Mouse (Mus musculus) natural killer cell, adult 2 months (primary cell): ENCODE results near the gene Proca1.
A peak's percentile ranks its signal among the peaks of the same experiment; 100 is the strongest.

ENCODE experiments used
- DNase-seq, 2 experiments: peaks; one replicate each; pipeline ENCODE4 v3.0.0; 2022; ENCODE audit warnings: low spot score in 2 of 2

Proca1 gene

DNA sequence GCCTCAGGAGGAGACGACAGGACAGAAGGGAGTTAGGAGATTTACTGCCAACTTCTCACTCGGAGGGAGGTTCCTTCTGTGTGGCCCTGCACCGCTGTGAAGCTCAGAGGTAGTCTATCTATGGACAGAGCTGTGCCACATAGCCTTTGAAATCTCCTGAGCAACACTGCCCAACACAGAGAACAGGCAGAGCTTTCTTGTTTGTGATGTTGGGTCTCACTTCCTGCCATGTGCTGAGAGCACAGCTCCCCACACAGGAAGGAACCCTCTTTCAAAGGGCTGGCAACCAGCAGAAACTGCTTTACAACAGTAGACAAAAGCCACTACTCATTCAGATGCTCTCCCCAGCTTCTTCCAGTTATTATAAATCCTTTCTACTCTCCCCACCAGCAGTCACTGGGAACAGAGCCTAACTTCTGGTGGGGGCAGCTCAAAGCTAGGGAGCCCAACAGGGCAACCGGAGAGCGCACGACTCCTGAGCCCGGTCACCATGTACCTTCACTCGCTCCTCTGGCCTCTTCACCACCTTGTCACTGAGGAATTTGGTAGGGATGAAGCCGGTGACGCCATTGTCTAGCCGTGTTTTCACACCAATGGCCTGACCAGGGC, 22.6 kb downstream of the Proca1 start:
- DNase-seq = peak; percentile 9 to 12

DNA sequence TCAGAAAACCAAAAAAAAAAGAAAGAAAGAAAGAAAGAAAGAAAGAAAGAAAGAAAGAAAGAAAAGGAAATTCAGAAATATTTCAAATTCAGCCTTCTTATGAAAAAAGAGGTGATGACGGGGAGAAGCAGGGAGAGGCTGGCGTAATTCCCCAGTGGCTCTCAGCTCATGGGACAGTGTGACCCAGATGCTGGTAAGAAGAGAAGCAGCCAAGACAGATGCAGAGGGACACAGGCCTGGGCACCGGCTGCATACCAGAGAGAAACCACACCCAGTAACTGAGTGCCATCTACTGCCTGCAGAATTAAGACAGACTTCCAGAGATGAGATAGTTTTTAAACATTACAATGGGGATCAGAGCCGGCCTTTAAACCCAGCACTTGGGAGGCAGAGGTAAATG, 30.4 kb downstream of the Proca1 start:
- DNase-seq = no peak

DNA sequence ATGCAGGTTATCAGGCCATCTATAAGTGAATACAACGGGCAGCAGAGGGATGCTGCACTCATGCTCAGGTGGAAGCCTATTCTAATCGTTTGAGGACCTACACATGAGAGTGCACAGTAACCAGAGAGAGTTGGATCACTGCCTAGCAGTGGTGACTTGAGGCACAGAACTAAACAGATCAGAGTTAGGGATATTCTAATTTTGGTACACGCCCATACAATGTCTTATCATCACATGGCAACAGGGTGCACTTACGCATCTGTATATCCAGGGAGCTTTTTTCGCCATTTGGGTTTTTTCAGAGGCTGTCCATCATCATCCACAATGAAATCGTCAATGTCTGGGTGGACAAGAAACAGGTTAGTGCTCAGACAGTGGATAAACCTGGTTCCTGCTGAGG, 38.3 kb downstream of the Proca1 start:
- DNase-seq = no peak

DNA sequence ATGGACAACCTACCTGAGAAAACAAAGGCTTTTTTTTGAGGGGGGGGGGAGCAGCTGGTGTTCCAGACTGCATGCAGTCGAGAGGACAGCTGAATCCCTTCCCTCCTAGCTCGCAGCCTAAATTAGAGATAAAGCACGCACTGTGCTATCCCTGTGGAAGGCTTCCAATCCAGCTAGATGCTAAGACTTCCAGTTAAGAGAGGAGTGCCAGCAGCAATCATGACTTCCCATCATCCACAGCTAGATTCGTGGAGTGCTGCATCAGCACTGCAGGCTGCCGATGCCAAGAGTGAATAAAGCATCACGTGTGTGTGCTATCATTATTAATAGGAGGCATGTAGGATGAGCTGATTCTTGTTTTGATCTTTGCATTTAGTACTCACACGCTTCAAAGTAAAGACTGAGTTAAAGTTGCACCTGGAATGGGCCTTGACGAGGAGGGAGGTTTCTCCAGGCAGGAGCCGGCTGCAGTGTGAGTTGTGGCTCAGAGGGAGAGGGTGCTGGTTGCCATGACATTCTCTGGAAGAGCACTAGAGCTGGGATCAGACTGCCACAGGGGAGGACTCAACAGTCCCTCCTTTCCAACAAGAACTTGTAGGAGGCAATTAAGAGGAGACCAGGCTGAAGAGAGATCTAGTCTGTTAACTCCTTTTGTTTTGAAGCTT, 47.1 kb downstream of the Proca1 start:
- DNase-seq = no peak

DNA sequence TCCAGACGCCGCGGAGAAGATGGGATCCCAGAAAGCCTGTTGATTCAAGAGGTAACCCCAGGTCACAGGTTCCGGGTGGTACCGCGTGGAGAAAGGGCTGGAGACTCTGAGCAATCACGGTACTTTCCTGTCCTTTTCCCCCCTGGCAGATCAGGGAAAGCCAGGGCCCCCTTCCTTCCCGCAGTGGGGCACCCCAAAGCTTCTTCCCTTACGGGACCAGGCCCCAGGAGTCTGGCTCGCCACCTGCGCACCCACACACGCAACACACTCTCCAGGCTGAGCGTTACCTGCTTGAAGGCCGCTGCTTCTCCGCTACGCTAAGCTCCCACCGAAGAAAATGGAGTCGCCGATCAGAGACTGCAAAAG, 52.1 kb downstream of the Proca1 start:
- DNase-seq = no peak

DNA sequence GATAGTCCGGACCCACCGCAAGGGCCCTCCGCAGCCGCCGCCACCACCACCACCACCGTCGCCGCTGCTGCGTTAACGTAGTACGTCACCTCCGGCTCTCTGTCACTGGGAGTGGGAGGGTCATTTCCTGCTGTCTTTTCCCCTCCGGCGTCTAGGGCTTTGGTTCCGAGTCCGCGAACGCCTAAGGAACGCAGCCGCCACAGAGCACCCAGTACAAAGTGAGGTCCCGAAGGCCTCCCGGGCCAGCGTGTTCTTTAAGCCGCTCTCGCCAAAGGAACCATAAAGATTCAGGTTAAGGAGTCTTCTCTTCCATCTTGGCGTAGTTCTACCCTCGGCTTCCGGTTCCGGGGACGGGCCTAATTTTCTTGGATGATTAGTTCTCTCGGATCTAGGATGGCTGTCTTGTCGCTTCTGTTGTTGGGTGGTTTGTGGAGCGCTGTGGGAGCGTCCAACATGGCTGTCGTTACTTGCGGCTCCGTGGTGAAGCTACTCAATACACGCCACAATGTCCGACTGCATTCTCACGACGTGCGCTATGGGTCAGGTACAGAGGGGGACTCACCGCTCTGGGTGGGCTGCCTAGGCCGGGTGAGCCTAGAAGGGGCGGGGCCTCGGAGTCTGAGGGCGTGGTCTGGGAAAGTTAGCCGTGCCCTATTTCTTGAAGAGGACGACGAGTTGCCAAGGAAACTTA, 52.6 kb downstream of the Proca1 start, which contains the start of the genes Sdf2 and Supt6:
TSS of gene Sdf2 (plus strand) at position 120 of the 691 bp plus-strand sequence.
TSS of gene Supt6 (minus strand) at position 361 of the 691 bp plus-strand sequence.
- DNase-seq = peak; percentile 87 to 90

DNA sequence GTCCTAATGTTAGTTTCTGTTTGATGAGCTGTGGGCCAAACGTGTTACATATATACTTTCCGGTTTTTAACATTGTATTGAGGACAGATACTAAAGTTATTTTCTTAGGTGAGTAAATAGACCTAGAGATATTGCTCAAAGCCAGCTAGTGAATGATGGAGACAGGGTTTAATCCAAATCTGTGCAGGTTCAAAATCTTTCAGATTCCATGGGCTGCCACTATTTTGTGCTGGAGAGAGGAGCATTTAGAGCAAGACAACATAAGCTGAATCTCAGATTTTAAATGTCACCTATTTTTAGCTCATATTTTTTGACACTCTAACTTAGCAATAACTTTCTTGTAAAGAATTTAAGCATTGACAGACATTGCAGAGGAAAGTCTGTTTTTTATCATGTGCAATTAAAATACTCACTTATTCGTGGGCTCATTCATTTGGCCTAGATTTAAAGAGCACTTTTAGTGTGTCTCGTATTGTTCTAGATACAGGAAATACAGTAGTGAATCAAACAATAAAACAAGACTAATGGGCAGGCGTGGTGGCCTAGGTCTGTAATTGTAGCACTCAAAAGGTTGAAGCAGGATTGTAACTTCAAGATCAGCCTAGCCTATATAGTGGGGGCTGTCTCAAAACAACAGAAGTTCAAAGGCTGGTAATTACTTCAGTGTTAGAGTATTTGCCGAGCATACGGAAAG, 53.3 kb downstream of the Proca1 start:
- no peak for DNase-seq

DNA sequence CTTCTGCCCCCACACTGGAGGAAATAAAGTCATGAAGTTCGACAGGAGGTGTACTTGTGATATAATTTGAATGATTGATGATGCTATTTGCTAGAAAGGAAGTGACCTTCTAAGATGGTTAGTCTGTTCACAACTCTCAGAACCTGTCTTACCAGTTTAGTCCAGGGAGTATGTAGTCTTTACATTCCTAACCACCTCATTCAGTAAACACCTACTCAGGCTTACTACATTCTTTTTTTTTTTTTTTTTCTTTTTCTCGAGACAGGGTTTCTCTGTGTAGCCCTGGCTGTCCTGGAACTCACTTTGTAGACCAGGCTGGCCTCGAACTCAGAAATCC, 53.8 kb downstream of the Proca1 start:
- no peak for DNase-seq

DNA sequence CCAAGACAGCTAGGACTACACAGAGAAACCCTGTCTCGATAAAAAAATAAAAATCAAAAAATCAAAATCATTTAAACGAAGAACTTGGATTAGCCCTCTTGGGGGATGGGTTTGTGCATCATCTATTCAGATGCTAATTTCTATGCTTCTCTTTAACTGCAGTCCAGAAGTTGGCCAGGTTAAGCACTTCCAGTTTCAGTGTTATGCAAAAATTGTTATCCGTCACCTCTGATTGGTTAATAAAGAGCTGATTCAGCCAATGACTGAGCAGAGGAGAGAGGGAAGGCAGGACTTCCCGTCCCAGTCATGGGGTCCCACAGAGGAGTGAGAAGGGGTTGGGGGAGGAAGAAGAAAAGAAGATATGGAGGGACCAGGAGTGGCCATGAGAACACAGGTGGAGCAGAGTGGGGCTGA, 54.5 kb downstream of the Proca1 start:
- no peak for DNase-seq
